Mouse (Mus musculus) heart, postnatal 0 days (tissue): ENCODE results near the gene Slc35b3. TPM values are rescaled to one million over a fixed set of nuclear protein-coding genes. Genes with fewer than 3 reads are reported as not detected.

ENCODE experiments used
- ATAC-seq: fragments of 200-750 bp; cut with Nextera tagmentation; 2 replicates; pipeline ENCODE4 v1.8.0; 2017; ENCODE audit warnings: low read depth, moderate number of reproducible peaks, moderate library complexity; ENCODE audit not compliant: insufficient read depth
- DNase-seq: peaks from one replicate; pipeline ENCODE4 v3.0.0-alpha.2; 2016; ENCODE audit warnings: low spot score
- H3K27ac ChIP-seq: fragments of 300-500 bp; sonication (generic); 2 replicates; pipeline ENCODE4 v1.5.1; 2014; ENCODE audit warnings: low read depth, mild to moderate bottlenecking
- H3K27me3 ChIP-seq: fragments of 300-500 bp; sonication (generic); 2 replicates; pipeline ENCODE4 v1.6.1; 2014; ENCODE audit warnings: low read length, mixed read lengths; ENCODE audit not compliant: control insufficient read depth, insufficient read depth
- H3K36me3 ChIP-seq: fragments of 300-500 bp; sonication (generic); replicated peaks from 2 replicates; pipeline ENCODE4 v1.6.1; 2014; ENCODE audit warnings: low read length, mixed read lengths; ENCODE audit not compliant: control insufficient read depth, insufficient read depth
- H3K4me1 ChIP-seq: fragments of 300-500 bp; sonication (generic); 2 replicates; pipeline ENCODE4 v1.6.1; 2014; ENCODE audit warnings: antibody characterized with exemption; ENCODE audit not compliant: control insufficient read depth, insufficient read depth
- H3K4me2 ChIP-seq: fragments of 300-500 bp; sonication (generic); 2 replicates; pipeline ENCODE4 v1.6.1; 2014; ENCODE audit warnings: low read depth, mild to moderate bottlenecking, low read length, moderate library complexity
- H3K4me3 ChIP-seq: fragments of 300-500 bp; sonication (generic); 2 replicates; pipeline ENCODE4 v1.5.1; 2014; ENCODE audit warnings: low read depth, low read length
- H3K9ac ChIP-seq: fragments of 300-500 bp; sonication (generic); replicated peaks from 2 replicates; pipeline ENCODE4 v1.6.1; 2014; ENCODE audit warnings: low read depth, low read length, mixed read lengths
- H3K9me3 ChIP-seq: fragments of 300-500 bp; sonication (generic); replicated peaks from 2 replicates; pipeline ENCODE4 v1.6.1; 2016; ENCODE audit warnings: low read length; ENCODE audit not compliant: control insufficient read depth
- CTCF ChIP-seq: IDR thresholded peaks from 2 replicates; pipeline ENCODE4 v1.5.1; 2016; ENCODE audit warnings: antibody characterized with exemption, control low read depth, low read depth
- EP300 ChIP-seq: IDR thresholded peaks from 2 replicates; pipeline ENCODE4 v1.6.1; 2016; ENCODE audit warnings: antibody characterized with exemption, low read depth
- WGBS: fragments of 180-500 bp; shearing (Covaris S2); extraction: QIAGEN DNeasy Blood & Tissue Kit; methylation state at CpG from one replicate; pipeline ENCODE4 v1.1.7; 2014; 5-methylcytosine and 5-hydroxymethylcytosine counted together
- polyA plus RNA-seq: library from polyadenylated mRNA; unstranded; fragments of >200 nt; fragmentation: Nextera tagmentation; extraction: Ambion mirVana; gene quantifications from 2 replicates; pipeline ENCODE4 v1.2.1, GENCODE M21; 2015
- total RNA-seq: library from RNA; depleted of rRNA; stranded (reverse); fragments of >200 nt; gene quantifications from 2 replicates; pipeline ENCODE4 v1.2.3, GENCODE M21; 2014; ENCODE audit warnings: low replicate concordance

Slc35b3 gene
- total and polyA plus RNA-seq, 2 experiments from 2014 or later: 15.2 to 16.7 TPM

- Histone ChIP-seq H3K27me3 (no peaks in the 10 kb centered on the region), H3K9me3 (no peaks in the 10 kb centered on the region), H3K27ac (no peak overlapping the region), H3K36me3 (no peaks in the 10 kb centered on the region), H3K4me2 (no peak overlapping the region), H3K4me1 (no peaks in the 10 kb centered on the region), H3K9ac (no peak overlapping the region), H3K4me3 (no peak overlapping the region)
- ATAC-seq (no peak), DNase-seq (no peak)
- TF ChIP-seq CTCF (no peak), EP300 (no peak)
- WGBS: 37% methylated on average over 9 of the region's 9 CpGs
Observed at GRCm38 (mm10) chr13:38998958-38999357, 38.3 kb upstream of the Slc35b3 start.

GRCm38 (mm10) chr13:38992529-38992928 is 31.9 kb upstream of the Slc35b3 start:
- H3K9ac ChIP-seq: no peak overlapping the region
- no peaks in the 10 kb centered on the region for H3K27me3 ChIP-seq
- TF ChIP-seq EP300 (no peak), CTCF (peak; percentile 72)
- no peak overlapping the region for H3K4me2 ChIP-seq
- ATAC-seq (no peak), DNase-seq (peak; percentile 39)
- no peak overlapping the region for H3K27ac ChIP-seq
- no peaks in the 10 kb centered on the region for H3K36me3 ChIP-seq
- whole genome bisulfite sequencing: 17% methylated on average over 5 of the region's 5 CpGs
- no peak overlapping the region for H3K4me3 ChIP-seq
- no peaks in the 10 kb centered on the region for H3K4me1 ChIP-seq
- no peaks in the 10 kb centered on the region for H3K9me3 ChIP-seq

GRCm38 (mm10) chr13:38983751-38984150 is 23.1 kb upstream of the Slc35b3 start:
- no peaks in the 10 kb centered on the region for H3K36me3 ChIP-seq
- WGBS: 69% methylated on average over 5 of the region's 5 CpGs
- DNase-seq (no peak), ATAC-seq (no peak)
- H3K4me2 ChIP-seq: no peak overlapping the region
- no peaks in the 10 kb centered on the region for H3K9me3 ChIP-seq
- no peak overlapping the region for H3K9ac ChIP-seq
- no peak overlapping the region for H3K4me3 ChIP-seq
- no peaks in the 10 kb centered on the region for H3K4me1 ChIP-seq
- no peak overlapping the region for H3K27ac ChIP-seq
- TF ChIP-seq EP300 (no peak), CTCF (no peak)
- H3K27me3 ChIP-seq: no peaks in the 10 kb centered on the region

- H3K4me2 ChIP-seq: no peak overlapping the region
- no peak for ATAC-seq
- no peak overlapping the region for H3K27ac ChIP-seq
- H3K36me3 ChIP-seq: no peaks in the 10 kb centered on the region
- no peaks in the 10 kb centered on the region for H3K27me3 ChIP-seq
- H3K4me1 ChIP-seq: no peaks in the 10 kb centered on the region
- no peak for TF ChIP-seq CTCF
- TF ChIP-seq EP300: no peak
- no peaks in the 10 kb centered on the region for H3K9me3 ChIP-seq
- no peak overlapping the region for H3K4me3 ChIP-seq
- no peak for DNase-seq
- WGBS: 67% methylated on average over 3 of the region's 3 CpGs
- no peak overlapping the region for H3K9ac ChIP-seq
Observed at GRCm38 (mm10) chr13:38980900-38981299, 20.2 kb upstream of the Slc35b3 start.

- ATAC-seq (no peak), DNase-seq (no peak)
- Histone ChIP-seq H3K27ac (no peak overlapping the region), H3K27me3 (no peaks in the 10 kb centered on the region), H3K4me2 (no peak overlapping the region), H3K4me1 (no peaks in the 10 kb centered on the region), H3K36me3 (no peaks in the 10 kb centered on the region), H3K4me3 (no peak overlapping the region), H3K9me3 (no peaks in the 10 kb centered on the region), H3K9ac (no peak overlapping the region)
- 85% methylated on average over 6 of the region's 6 CpGs for WGBS
- TF ChIP-seq CTCF (no peak), EP300 (no peak)
Observed at GRCm38 (mm10) chr13:38976978-38977377, 16.3 kb upstream of the Slc35b3 start.

- H3K27ac ChIP-seq: no peak overlapping the region
- no peaks in the 10 kb centered on the region for H3K4me1 ChIP-seq
- TF ChIP-seq EP300 (no peak), CTCF (no peak)
- no peak for ATAC-seq
- H3K4me3 ChIP-seq: no peak overlapping the region
- 83% methylated on average over 5 of the region's 5 CpGs for WGBS
- H3K36me3 ChIP-seq: no peaks in the 10 kb centered on the region
- no peaks in the 10 kb centered on the region for H3K9me3 ChIP-seq
- no peak overlapping the region for H3K4me2 ChIP-seq
- no peak for DNase-seq
- no peak overlapping the region for H3K9ac ChIP-seq
- H3K27me3 ChIP-seq: no peaks in the 10 kb centered on the region
Observed at GRCm38 (mm10) chr13:38975853-38976252, 15.2 kb upstream of the Slc35b3 start.
